Mouse (Mus musculus): ENCODE results near the gene Cybrd1. TPM values are rescaled to one million over a fixed set of nuclear protein-coding genes. Genes with fewer than 3 reads are reported as not detected.

Cybrd1 gene
- polyA plus RNA-seq, 1 experiment from 2014 or later: 2.8 TPM

DNA sequence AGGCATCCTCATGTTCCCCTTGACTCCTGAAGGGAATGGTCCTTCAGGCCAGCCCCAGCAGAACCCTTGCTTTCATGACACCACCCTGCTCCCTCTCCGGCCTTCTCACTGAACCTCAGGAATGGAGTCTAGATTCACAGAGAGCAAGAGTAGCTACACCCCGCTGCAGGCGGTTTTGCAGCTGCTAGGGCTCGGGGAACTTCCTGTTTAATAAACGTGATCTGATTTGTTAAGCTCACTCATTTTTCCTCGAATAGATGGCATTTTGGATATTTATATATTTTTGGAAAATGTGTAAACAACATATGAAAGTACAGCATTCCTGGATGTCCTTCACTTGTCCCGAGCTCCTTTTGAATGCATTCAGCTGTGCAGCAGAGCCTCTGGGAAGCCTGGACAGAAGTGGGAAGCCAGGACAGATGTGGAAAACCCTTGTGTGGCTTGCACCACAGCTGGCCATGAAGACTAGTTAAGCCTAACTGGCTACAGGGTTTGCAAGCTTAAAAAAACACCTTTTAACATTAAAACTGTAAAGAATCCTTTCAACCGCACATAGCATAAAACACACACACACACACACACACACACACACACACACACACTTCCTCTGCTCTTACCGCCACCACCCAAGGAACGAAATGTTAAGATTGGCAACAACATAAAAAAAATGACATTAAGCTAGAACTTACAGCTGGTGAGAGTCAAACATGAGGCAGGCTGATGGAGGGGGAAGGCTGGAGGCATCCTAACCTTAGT, 10.2 kb downstream of the Cybrd1 start:
- Histone ChIP-seq H3K9ac (replicated peaks) (no peak overlapping the region), H3K4me2 (no peak overlapping the region), H3K36me3 (0 out of 2 replicates have a peak, but pooled peaks cover 3% of the 10 kb centered on the region), H3K27me3 (no peaks in the 10 kb centered on the region), H3K4me1 (replicated peaks) (peaks cover 11% of the 10 kb centered on the region; the same call in 1 of the 2 replicates), H3K27ac (0 out of 2 replicates have a peak overlapping the region, but pooled peaks have one; percentile 3), H3K4me3 (replicated peaks) (no peak overlapping the region), H3K9me3 (no peaks in the 10 kb centered on the region)
- ATAC-seq (ENCODE audit: insufficient number of reproducible peaks, insufficient read depth, low FRiP score, low TSS enrichment, low read depth): no peak
- WGBS: 75% methylated on average over 10 of the region's 10 CpGs

DNA sequence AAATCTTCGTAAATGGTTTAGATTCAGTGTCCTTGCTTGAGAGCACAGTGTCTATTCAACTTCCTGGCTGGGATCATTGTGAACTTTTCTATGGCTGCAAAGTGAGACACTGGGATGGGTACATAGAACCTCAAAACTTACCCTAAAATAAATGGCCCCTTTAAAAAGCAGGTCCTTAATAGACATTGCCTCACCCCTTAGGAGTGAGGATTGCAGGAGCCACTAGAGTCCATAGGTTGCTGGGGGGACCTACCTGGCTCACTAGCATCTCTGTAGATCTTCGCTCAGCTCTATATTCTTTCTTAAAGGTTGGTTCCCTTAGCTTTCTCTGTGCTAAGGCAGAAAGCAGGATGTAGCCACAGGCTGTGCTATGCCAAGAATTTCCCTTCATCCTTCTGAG, 12.6 kb downstream of the Cybrd1 start:
- no peaks in the 10 kb centered on the region for H3K27me3 ChIP-seq
- H3K27ac ChIP-seq: no peak overlapping the region
- ATAC-seq (ENCODE audit: insufficient number of reproducible peaks, insufficient read depth, low FRiP score, low TSS enrichment, low read depth): no peak
- no peak overlapping the region for H3K9ac ChIP-seq (replicated peaks)
- no peak overlapping the region for H3K4me2 ChIP-seq
- H3K9me3 ChIP-seq: no peaks in the 10 kb centered on the region
- no peak overlapping the region for H3K4me3 ChIP-seq (replicated peaks)
- H3K36me3 ChIP-seq: 0 out of 2 replicates have a peak, but pooled peaks cover 3% of the 10 kb centered on the region
- peaks cover 8% of the 10 kb centered on the region; the same call in 1 of the 2 replicates for H3K4me1 ChIP-seq (replicated peaks)
- 93% methylated on average over 2 of the region's 2 CpGs for WGBS

DNA sequence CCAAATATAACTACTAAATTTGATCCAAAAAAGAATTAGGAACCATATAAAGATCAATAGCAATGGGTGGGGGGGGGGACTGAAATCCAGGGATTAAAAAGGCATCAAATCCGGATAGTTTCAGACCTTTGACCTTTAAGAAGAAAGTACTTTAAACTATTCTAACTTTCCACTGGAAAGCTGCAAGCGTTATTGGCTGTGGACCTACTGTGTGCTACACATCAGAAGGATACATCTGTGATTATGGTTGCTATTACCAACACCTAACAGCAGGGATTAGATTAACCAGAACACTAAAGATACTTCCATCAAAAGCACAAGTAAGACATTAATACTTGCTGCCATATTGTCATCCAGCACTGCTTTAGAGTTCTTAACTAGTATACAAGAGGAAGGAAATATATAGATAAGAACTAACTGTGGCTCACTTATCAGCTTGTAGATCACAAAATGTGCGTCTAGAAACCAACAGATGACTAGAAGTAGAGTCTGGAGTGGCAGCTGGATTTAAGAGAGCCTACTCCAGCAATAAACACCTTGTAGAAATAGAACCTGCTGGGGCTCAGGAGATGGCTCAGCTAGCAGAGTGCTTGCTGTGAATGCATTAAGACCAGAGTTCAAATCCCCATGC, 14.3 kb downstream of the Cybrd1 start:
- Histone ChIP-seq H3K4me1 (replicated peaks) (peaks cover 8% of the 10 kb centered on the region; the same call in 1 of the 2 replicates), H3K9me3 (peaks cover under 1% of the 10 kb centered on the region; the same call in 1 of the 2 replicates), H3K4me2 (no peak overlapping the region), H3K36me3 (0 out of 2 replicates have a peak, but pooled peaks cover 6% of the 10 kb centered on the region), H3K9ac (replicated peaks) (no peak overlapping the region), H3K27me3 (no peaks in the 10 kb centered on the region), H3K4me3 (replicated peaks) (no peak overlapping the region), H3K27ac (no peak overlapping the region)
- 75% methylated on average over 3 of the region's 3 CpGs for whole genome bisulfite sequencing
- ATAC-seq (ENCODE audit: insufficient number of reproducible peaks, insufficient read depth, low FRiP score, low TSS enrichment, low read depth): no peak

DNA sequence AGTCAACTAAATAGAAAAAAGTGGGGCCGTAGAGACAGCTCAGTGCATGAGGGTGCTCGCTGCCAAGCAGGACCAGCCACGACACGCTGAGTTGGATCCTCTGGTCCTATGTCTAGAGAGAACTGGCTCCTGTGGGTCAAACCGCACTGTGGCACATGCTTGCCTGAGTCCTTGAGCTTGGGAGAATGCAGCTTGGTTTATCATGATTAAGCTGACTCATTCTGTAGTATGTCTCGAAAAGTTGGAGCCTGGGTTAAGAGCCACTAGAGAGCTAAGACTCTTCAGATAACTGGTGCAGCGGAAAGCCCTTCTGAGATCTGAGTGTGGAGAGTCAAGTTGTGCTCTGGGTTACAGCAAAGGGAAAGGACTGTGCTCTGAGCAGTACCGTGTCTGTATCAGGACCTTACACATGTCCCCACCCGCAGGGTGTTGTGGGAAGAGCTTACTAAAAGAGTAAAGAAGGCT, 16.4 kb downstream of the Cybrd1 start:
- Histone ChIP-seq H3K4me1 (replicated peaks) (no peaks in the 10 kb centered on the region), H3K4me2 (no peak overlapping the region), H3K9me3 (peaks cover 7% of the 10 kb centered on the region; the same call in 1 of the 2 replicates), H3K27me3 (no peaks in the 10 kb centered on the region), H3K4me3 (replicated peaks) (no peak overlapping the region), H3K27ac (no peak overlapping the region), H3K36me3 (0 out of 2 replicates have a peak, but pooled peaks cover 6% of the 10 kb centered on the region), H3K9ac (replicated peaks) (no peak overlapping the region)
- 90% methylated on average over 9 of the region's 9 CpGs for WGBS
- no peak for ATAC-seq (ENCODE audit: insufficient number of reproducible peaks, insufficient read depth, low FRiP score, low TSS enrichment, low read depth)

DNA sequence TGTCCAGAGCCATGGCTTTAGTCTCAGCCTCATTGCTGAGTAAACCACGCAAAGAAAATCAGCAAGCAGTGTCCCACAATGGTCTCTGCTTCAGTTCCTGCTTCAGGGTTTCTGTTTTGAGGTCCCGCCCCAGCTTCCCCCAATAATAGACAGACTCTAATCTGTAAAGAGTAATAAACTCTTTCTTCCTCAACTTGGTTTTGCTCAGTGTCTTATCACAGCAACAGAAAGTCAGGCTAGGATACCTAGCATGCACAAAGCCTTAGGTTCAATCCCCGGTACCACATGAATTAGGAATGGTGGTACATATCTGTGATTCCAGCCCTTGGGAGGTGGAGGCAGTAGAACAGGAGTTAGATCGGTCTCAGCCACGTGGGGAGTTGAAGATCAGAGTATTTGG, 17.1 kb downstream of the Cybrd1 start:
- H3K4me3 ChIP-seq (replicated peaks): no peak overlapping the region
- WGBS: 74% methylated on average over 5 of the region's 5 CpGs
- ATAC-seq (ENCODE audit: insufficient number of reproducible peaks, insufficient read depth, low FRiP score, low TSS enrichment, low read depth): no peak

DNA sequence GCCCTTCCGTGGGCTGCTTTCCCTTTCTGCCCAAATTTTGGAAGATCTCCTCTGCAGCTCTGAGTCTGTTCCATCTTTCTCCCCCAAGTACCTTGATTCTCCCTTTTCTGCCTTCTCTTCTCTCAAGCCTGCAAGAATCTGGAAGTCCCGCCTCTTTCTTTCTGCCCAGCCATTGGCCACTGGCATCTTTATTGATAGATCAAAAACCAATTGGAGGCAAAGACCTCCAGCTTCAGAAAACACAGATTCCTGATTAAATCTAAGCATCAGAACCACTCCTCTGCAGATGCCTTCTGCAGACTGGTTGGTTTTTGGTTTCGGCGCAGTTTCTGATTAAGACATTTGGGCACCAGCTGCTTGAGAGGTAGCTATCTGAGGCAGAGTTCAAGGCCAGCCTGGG, 22.9 kb downstream of the Cybrd1 start:
- 63% methylated on average over 4 of the region's 4 CpGs for WGBS
- no peak overlapping the region for H3K9ac ChIP-seq (replicated peaks)

More for the DNA sequence above, 17.1 kb downstream of the Cybrd1 start:
- H3K27me3 ChIP-seq: no peaks in the 10 kb centered on the region
- H3K4me2 ChIP-seq: no peak overlapping the region
- H3K9me3 ChIP-seq: peaks cover 7% of the 10 kb centered on the region; the same call in 1 of the 2 replicates
- no peak overlapping the region for H3K27ac ChIP-seq
- no peaks in the 10 kb centered on the region for H3K4me1 ChIP-seq (replicated peaks)
- no peak overlapping the region for H3K9ac ChIP-seq (replicated peaks)
- 0 out of 2 replicates have a peak, but pooled peaks cover 12% of the 10 kb centered on the region for H3K36me3 ChIP-seq

DNA sequence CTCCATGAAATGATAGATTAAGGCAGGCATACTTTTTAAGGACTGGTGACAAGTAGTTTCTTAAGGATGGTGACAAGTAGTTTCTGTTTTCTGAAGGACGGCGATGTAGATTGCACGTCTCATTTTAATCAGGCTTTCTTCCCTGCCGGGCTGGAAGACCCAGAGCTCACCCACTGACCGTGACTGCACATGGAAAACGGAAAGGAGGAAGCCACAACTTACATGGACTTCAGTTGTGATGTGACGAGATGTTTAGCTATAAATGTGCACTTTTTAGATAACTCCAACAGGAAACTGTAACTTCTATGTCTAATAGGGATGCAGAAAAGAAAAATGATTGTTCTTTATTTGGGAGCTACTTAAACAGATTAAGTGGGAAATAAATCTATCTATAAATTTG, 24.7 kb downstream of the Cybrd1 start:
- Histone ChIP-seq H3K27ac (no peak overlapping the region), H3K4me2 (no peak overlapping the region), H3K4me1 (replicated peaks) (no peaks in the 10 kb centered on the region), H3K9me3 (peaks cover 1% of the 10 kb centered on the region; the same call in 1 of the 2 replicates), H3K4me3 (replicated peaks) (no peak overlapping the region), H3K36me3 (0 out of 2 replicates have a peak, but pooled peaks cover 6% of the 10 kb centered on the region), H3K9ac (replicated peaks) (no peak overlapping the region), H3K27me3 (no peaks in the 10 kb centered on the region)
- ATAC-seq (ENCODE audit: insufficient number of reproducible peaks, insufficient read depth, low FRiP score, low TSS enrichment, low read depth): no peak
- WGBS: 80% methylated on average over 7 of the region's 7 CpGs

More for the DNA sequence above, 22.9 kb downstream of the Cybrd1 start:
- Histone ChIP-seq H3K27me3 (no peaks in the 10 kb centered on the region), H3K36me3 (0 out of 2 replicates have a peak, but pooled peaks cover 7% of the 10 kb centered on the region), H3K4me1 (replicated peaks) (no peaks in the 10 kb centered on the region), H3K27ac (no peak overlapping the region), H3K9me3 (peaks cover 7% of the 10 kb centered on the region; the same call in 1 of the 2 replicates), H3K4me3 (replicated peaks) (no peak overlapping the region), H3K4me2 (no peak overlapping the region)
- no peak for ATAC-seq (ENCODE audit: insufficient number of reproducible peaks, insufficient read depth, low FRiP score, low TSS enrichment, low read depth)

DNA sequence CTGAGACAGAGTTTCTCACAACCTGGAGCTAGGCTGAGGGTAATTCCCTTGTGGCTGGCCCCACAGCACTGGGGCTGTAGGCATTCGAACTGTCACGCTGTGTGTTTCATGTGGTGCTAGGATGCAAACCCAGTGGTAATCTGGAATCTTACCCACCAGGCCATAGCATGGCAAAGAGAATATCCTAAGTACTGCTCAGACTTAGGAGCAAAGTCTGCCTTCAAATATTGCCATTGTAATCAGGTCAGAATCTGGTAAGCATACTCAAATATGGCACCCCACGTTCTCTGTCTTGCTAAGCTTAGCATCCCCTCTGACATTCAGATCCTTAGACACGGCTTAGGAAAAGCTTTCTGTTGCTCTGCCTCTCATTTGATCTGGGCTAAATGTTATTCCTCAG, 28.1 kb downstream of the Cybrd1 start:
- H3K4me2 ChIP-seq: no peak overlapping the region
- no peak for ATAC-seq (ENCODE audit: insufficient number of reproducible peaks, insufficient read depth, low FRiP score, low TSS enrichment, low read depth)
- no peaks in the 10 kb centered on the region for H3K9me3 ChIP-seq
- H3K9ac ChIP-seq (replicated peaks): no peak overlapping the region
- no peaks in the 10 kb centered on the region for H3K27me3 ChIP-seq
- no peaks in the 10 kb centered on the region for H3K4me1 ChIP-seq (replicated peaks)
- no peak overlapping the region for H3K27ac ChIP-seq
- no peaks in the 10 kb centered on the region for H3K36me3 ChIP-seq
- no peak overlapping the region for H3K4me3 ChIP-seq (replicated peaks)
- WGBS: 88% methylated on average over 4 of the region's 4 CpGs

DNA sequence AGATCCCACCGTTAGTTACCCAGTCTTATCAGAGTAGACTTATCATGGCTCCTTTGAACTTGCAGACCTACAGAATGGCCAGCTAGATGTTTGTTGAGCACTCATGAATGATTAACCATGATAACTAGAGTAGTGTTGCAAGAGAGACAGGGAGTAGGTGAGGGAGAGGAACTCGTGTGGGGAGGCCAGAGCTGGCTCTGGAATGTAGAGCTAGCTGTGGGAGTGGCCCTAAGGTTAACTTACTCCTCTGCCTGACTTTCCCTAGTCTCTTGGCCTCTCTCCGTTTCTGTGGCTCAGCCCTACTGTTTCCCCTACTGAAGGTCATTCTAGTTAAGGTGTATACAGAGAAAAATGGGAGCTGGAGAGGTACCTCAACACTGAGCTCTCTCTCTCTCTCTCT, 28.5 kb downstream of the Cybrd1 start:
- Histone ChIP-seq H3K4me3 (replicated peaks) (no peak overlapping the region), H3K9me3 (no peaks in the 10 kb centered on the region), H3K27ac (no peak overlapping the region), H3K4me1 (replicated peaks) (no peaks in the 10 kb centered on the region), H3K27me3 (no peaks in the 10 kb centered on the region), H3K36me3 (no peaks in the 10 kb centered on the region), H3K4me2 (no peak overlapping the region), H3K9ac (replicated peaks) (no peak overlapping the region)
- ATAC-seq (ENCODE audit: insufficient number of reproducible peaks, insufficient read depth, low FRiP score, low TSS enrichment, low read depth): no peak
- 54% methylated on average over 3 of the region's 3 CpGs for WGBS

DNA sequence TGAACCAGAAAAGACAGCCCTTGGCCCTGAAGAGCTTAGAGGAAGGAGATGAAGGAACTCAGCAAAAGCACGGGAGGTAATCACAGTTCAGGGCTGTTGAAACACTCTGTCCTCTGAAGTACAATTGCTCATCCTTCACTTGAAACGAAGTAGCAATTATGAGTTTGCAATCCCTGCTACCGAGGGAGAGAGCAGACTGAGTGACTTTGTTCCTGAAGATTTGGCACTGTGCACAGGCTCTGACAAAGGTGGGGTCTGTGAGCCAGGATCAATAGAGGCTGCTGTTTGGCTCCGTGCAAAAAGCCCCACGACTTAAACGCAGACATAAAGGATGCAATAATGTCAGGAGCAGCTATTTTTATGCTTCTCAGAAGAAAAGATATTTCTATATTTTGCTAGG, 30.1 kb downstream of the Cybrd1 start:
- H3K27me3 ChIP-seq: no peaks in the 10 kb centered on the region
- ATAC-seq (ENCODE audit: insufficient number of reproducible peaks, insufficient read depth, low FRiP score, low TSS enrichment, low read depth): no peak
- H3K36me3 ChIP-seq: no peaks in the 10 kb centered on the region
- no peak overlapping the region for H3K27ac ChIP-seq
- 59% methylated on average over 6 of the region's 6 CpGs for WGBS
- H3K4me1 ChIP-seq (replicated peaks): no peaks in the 10 kb centered on the region
- no peak overlapping the region for H3K4me3 ChIP-seq (replicated peaks)
- H3K4me2 ChIP-seq: no peak overlapping the region
- peaks cover 4% of the 10 kb centered on the region; the same call in 1 of the 2 replicates for H3K9me3 ChIP-seq
- H3K9ac ChIP-seq (replicated peaks): no peak overlapping the region

DNA sequence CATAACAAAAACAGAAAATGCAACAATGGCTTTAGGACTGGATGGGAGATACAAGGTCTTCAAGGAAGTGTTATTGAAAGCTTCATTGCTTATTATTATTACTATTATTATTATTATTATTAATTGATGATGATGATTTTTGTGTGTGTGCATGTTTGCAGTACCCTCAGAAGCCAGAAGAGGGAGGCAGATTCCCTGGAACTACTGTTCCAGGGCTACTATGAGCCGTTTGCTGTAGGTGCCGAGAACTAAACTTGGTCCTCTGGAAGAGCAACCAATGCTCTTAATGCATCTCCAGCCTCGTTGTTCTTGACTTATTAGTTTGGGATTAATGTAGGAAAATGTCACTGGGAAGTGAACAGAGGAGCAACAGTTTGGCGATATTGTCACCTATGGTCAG, 34.4 kb downstream of the Cybrd1 start:
- WGBS: 83% methylated on average over 4 of the region's 4 CpGs
- Histone ChIP-seq H3K36me3 (no peaks in the 10 kb centered on the region), H3K9me3 (peaks cover 4% of the 10 kb centered on the region; the same call in 1 of the 2 replicates), H3K4me1 (replicated peaks) (no peaks in the 10 kb centered on the region), H3K4me2 (no peak overlapping the region), H3K27ac (no peak overlapping the region), H3K4me3 (replicated peaks) (no peak overlapping the region), H3K27me3 (no peaks in the 10 kb centered on the region), H3K9ac (replicated peaks) (no peak overlapping the region)
- ATAC-seq (ENCODE audit: insufficient number of reproducible peaks, insufficient read depth, low FRiP score, low TSS enrichment, low read depth): no peak

Data from limb, embryonic 12.5 days (tissue).